Mouse (Mus musculus) limb, embryonic 11.5 days (tissue): ENCODE data around the gene Tnfrsf23. TPM values are rescaled to one million over a fixed set of nuclear protein-coding genes. Genes with fewer than 3 reads are reported as not detected.

Source experiments
- ATAC-seq: fragments of 200-750 bp; cut with Nextera tagmentation; 2 replicates; pipeline ENCODE4 v1.8.0; 2017; ENCODE audit warnings: low read depth; ENCODE audit not compliant: insufficient number of reproducible peaks, low FRiP score, low TSS enrichment
- DNase-seq: peaks from one replicate; pipeline ENCODE4 v3.0.0-alpha.2; 2015; ENCODE audit warnings: low spot score
- H3K27ac ChIP-seq: fragments of 300-500 bp; sonication (generic); replicated peaks from 2 replicates; pipeline ENCODE4 v1.5.1; 2014; ENCODE audit warnings: low read depth, mild to moderate bottlenecking, low read length
- H3K27me3 ChIP-seq: fragments of 300-500 bp; sonication (generic); 2 replicates; pipeline ENCODE4 v1.6.1; 2014; ENCODE audit warnings: mild to moderate bottlenecking, low read length, mixed read lengths; ENCODE audit not compliant: control insufficient read depth, insufficient read depth
- H3K36me3 ChIP-seq: fragments of 300-500 bp; sonication (generic); 2 replicates; pipeline ENCODE4 v1.6.1; 2014; ENCODE audit warnings: mild to moderate bottlenecking, low read length, moderate library complexity, mixed read lengths; ENCODE audit not compliant: control insufficient read depth, insufficient read depth
- H3K4me1 ChIP-seq: fragments of 300-500 bp; sonication (generic); 2 replicates; pipeline ENCODE4 v1.6.1; 2014; ENCODE audit warnings: low read length, mixed read lengths; ENCODE audit not compliant: control insufficient read depth, insufficient read depth
- H3K4me2 ChIP-seq: fragments of 300-500 bp; sonication (generic); 2 replicates; pipeline ENCODE4 v1.6.1; 2014; ENCODE audit warnings: low read depth, mild to moderate bottlenecking, moderate library complexity; ENCODE audit not compliant: severe bottlenecking
- H3K4me3 ChIP-seq: fragments of 300-500 bp; sonication (generic); 2 replicates; pipeline ENCODE4 v1.5.1; 2014; ENCODE audit warnings: low read depth, low read length
- H3K9ac ChIP-seq: fragments of 300-500 bp; sonication (generic); 2 replicates; pipeline ENCODE4 v1.6.1; 2014; ENCODE audit warnings: mild to moderate bottlenecking, low read length
- H3K9me3 ChIP-seq: fragments of 300-500 bp; sonication (generic); 2 replicates; pipeline ENCODE4 v1.6.1; 2016; ENCODE audit warnings: low read length; ENCODE audit not compliant: control insufficient read depth
- WGBS: fragments of 180-500 bp; shearing (Covaris S2); extraction: QIAGEN DNeasy Blood & Tissue Kit; methylation state at CpG from one replicate; pipeline ENCODE4 v1.1.7; 2014; 5-methylcytosine and 5-hydroxymethylcytosine counted together
- polyA plus RNA-seq: library from polyadenylated mRNA; unstranded; fragments of >200 nt; fragmentation: Nextera tagmentation; extraction: Ambion mirVana; gene quantifications from 2 replicates; pipeline ENCODE4 v1.2.1, GENCODE M21; 2014

The Tnfrsf23 gene
- polyA plus RNA-seq, 1 experiment from 2014 or later: 0.09 TPM

DNA sequence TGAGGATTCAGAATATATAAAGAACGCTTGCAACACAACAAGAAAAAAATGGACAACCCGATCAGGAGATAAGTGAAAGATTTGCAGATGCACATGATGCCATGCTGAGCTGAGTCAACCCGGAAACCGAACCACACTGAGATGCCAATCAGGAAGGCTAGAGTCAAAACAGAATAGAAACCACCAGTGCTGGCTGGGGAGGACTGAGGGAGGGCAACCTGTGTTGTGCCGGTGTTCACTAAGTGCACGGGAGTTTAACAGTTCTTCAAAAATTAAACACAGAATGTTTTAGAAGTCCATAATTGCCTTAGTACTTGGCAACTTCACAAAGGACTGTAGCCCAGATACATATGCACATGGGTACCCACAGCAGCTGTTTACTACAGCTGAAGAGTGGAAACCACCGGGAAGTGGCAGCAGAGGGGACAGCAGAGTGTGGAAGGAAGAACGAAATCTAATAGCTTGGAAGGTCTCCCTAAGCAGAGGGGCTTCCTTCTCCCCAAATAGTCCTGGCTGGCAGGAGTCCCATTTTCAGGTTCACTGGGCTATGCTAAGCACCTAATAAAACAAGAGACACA, 27.2 kb upstream of the Tnfrsf23 start:
- Histone ChIP-seq H3K4me2 (no peak overlapping the region), H3K9me3 (no peaks in the 10 kb centered on the region), H3K9ac (no peak overlapping the region), H3K36me3 (peaks cover 9% of the 10 kb centered on the region; the same call in 1 of the 2 replicates), H3K27me3 (no peaks in the 10 kb centered on the region), H3K4me1 (no peaks in the 10 kb centered on the region), H3K4me3 (no peak overlapping the region), H3K27ac (no peak overlapping the region)
- WGBS: 89% methylated on average over 8 of the region's 8 CpGs
- ATAC-seq: no peak
- DNase-seq: no peak

DNA sequence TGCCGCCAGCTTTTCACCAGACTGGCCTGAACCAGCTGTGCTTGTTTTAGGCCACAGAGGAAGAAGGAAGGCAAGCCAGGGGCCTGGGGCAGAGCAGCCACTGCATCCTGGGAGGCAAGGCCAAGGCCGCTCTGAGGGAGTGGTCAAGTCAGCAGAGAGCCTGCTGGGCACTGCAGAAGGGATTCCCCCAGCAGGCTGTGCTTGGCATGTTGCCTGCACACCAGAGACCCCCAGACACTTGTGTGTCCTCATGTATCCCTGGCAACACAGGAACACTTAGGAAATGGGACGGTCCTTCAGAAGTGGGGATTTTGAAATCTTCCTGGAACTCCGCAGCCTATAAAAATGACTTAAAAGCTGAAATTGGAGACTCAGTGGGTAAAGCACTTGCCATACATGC, 26.4 kb upstream of the Tnfrsf23 start:
- 73% methylated on average over 4 of the region's 4 CpGs for WGBS
- Histone ChIP-seq H3K4me3 (no peak overlapping the region), H3K27me3 (no peaks in the 10 kb centered on the region), H3K9ac (no peak overlapping the region), H3K9me3 (no peaks in the 10 kb centered on the region), H3K27ac (no peak overlapping the region), H3K4me2 (no peak overlapping the region), H3K36me3 (peaks cover 9% of the 10 kb centered on the region; the same call in 1 of the 2 replicates), H3K4me1 (no peaks in the 10 kb centered on the region)
- DNase-seq: no peak
- ATAC-seq: no peak

DNA sequence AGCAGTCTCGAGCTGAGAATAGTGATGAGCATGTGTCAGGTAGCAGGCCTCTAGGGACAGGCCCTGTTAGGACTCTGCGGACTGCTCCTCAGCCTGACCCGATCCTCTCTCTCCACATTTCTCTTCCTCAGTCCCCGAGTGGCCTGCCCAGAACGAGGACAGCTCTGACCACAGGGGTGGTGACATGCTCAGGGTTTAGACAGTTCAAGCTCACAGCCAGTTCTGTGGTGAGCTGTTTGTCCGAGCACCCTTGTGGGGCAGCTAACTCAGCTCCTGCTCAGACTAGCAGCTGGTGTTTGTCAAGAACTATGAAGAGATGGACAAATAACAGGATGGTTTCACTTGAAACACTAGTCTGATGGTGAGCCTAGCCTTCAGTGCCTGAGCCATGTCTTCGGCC, 25.7 kb upstream of the Tnfrsf23 start:
- H3K9me3 ChIP-seq: no peaks in the 10 kb centered on the region
- no peak overlapping the region for H3K27ac ChIP-seq
- no peak for ATAC-seq

DNA sequence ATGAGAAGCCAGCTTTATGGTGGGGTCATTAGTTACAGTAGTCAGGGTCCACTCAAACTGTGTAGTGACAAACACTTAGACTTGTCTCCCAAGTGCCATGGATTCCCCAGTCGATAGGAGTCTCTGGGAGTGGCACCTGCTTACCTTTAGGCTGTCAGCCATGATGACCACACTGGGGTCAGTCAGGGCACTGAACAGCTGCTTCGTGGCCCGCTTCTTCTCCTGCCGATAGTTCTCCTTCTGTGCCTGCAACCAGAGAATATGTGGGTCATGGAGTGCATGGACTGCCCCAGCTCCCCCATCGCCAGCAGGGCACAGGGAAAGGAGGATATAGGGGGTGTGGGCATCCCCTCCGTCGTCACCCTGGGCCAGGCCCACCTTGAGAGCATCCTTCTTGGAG, 23.7 kb upstream of the Tnfrsf23 start:
- DNase-seq (no peak), ATAC-seq (no peak)
- no peaks in the 10 kb centered on the region for H3K27me3 ChIP-seq
- WGBS: 90% methylated on average over 7 of the region's 7 CpGs
- no peak overlapping the region for H3K4me3 ChIP-seq
- no peak overlapping the region for H3K4me2 ChIP-seq
- no peaks in the 10 kb centered on the region for H3K9me3 ChIP-seq
- no peaks in the 10 kb centered on the region for H3K4me1 ChIP-seq
- H3K9ac ChIP-seq: no peak overlapping the region
- 0 out of 2 replicates have a peak, but pooled peaks cover 4% of the 10 kb centered on the region for H3K36me3 ChIP-seq
- no peak overlapping the region for H3K27ac ChIP-seq

More for the DNA sequence above, 25.7 kb upstream of the Tnfrsf23 start:
- no peaks in the 10 kb centered on the region for H3K27me3 ChIP-seq
- H3K9ac ChIP-seq: no peak overlapping the region
- H3K4me1 ChIP-seq: no peaks in the 10 kb centered on the region
- H3K4me3 ChIP-seq: no peak overlapping the region
- peaks cover 9% of the 10 kb centered on the region; the same call in 1 of the 2 replicates for H3K36me3 ChIP-seq
- DNase-seq: no peak
- H3K4me2 ChIP-seq: no peak overlapping the region
- WGBS: 84% methylated on average over 7 of the region's 7 CpGs

DNA sequence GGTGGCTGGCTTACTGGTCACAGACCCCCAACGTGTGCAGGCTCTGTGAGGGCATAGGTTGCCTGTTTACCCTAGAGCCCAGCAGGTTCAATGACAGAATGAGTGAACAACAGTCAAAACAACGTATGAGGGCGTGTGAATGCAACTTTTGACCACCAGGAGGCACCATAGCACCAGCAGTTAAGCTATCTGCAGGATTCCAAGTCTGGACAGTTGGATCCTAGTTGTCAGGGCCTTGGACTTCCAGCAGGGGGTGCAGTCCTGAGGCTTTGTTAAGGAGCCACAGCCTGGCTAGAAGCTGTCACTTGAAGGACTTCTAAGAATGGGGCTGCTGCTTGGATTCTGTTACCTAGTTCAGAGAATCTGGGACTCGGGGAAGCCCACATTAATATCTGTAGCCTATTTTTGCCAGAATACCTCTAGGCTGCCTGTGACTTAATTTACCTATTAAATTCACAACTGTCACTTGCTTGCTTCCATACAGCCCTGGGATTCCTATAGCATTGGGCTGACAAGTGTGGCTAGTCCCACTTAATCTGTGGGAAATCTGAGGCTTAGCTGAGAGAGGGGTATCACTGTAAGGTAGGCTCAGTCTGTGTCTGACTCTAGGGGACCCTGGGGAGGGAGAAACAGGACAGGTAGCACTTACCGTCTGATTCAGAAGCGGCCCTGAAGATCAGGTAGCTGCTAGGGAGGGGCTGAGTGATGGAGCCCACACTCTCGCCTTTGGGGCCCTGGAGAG, 21.2 kb upstream of the Tnfrsf23 start:
- ATAC-seq: no peak; the same call in 1 of the 2 replicates
- no peaks in the 10 kb centered on the region for H3K4me1 ChIP-seq
- H3K27me3 ChIP-seq: no peaks in the 10 kb centered on the region
- no peak overlapping the region for H3K9ac ChIP-seq
- WGBS: 38% methylated on average over 7 of the region's 7 CpGs
- H3K36me3 ChIP-seq: 0 out of 2 replicates have a peak, but pooled peaks cover 7% of the 10 kb centered on the region
- peak; percentile 95 for DNase-seq
- H3K27ac ChIP-seq: no peak overlapping the region
- no peaks in the 10 kb centered on the region for H3K9me3 ChIP-seq
- H3K4me2 ChIP-seq: no peak overlapping the region
- H3K4me3 ChIP-seq: no peak overlapping the region

DNA sequence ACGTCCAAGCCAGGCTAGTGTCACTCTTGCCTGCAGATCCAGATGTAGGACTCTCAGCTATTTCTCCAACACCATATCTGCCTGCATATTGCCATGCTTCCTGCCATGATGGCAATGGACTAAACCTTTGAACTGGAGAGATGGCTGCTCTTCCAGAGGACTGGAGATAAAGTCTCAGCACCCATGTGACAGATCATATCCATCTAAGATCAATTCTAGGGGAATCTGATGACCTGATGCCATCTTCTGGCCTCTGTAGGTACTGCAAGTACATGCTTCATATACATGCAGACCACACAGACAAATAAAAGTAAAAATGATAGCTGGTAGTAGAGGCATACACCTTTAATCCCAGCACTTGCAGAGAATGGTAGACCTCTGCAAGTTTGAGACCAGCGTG, 10.5 kb upstream of the Tnfrsf23 start:
- ATAC-seq: no peak
- H3K4me1 ChIP-seq: no peaks in the 10 kb centered on the region
- WGBS: 70% methylated on average over 2 of the region's 2 CpGs
- H3K27ac ChIP-seq: no peak overlapping the region
- H3K27me3 ChIP-seq: no peaks in the 10 kb centered on the region
- DNase-seq: peak; percentile 48
- H3K4me2 ChIP-seq: no peak overlapping the region
- H3K9ac ChIP-seq: no peak overlapping the region
- no peak overlapping the region for H3K4me3 ChIP-seq
- H3K9me3 ChIP-seq: no peaks in the 10 kb centered on the region
- peaks cover 5% of the 10 kb centered on the region; the same call in 1 of the 2 replicates for H3K36me3 ChIP-seq

DNA sequence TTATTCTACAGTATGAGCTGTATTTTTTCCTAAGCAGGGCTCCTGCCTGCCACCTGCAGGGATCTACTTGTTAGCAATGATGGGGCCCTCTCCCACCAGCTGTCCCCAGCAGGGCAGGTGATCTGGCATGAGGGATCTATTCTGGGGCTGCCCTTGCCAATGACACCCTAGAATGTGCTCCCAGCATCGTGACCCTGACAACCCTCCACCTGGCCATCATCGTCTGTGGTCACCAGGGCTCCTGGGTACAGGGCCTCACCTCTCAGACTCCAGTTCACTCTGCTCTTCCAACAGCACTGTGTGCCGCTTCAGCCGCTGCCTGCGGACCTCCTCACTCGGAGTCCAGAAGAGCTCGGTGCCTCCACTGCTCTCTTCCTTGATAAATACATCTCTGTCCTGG, 8.9 kb upstream of the Tnfrsf23 start:
- no peaks in the 10 kb centered on the region for H3K9me3 ChIP-seq
- H3K36me3 ChIP-seq: peaks cover 6% of the 10 kb centered on the region; the same call in 1 of the 2 replicates
- H3K4me2 ChIP-seq: no peak overlapping the region
- no peak overlapping the region for H3K4me3 ChIP-seq
- no peaks in the 10 kb centered on the region for H3K4me1 ChIP-seq
- H3K27ac ChIP-seq: no peak overlapping the region
- no peak overlapping the region for H3K9ac ChIP-seq
- H3K27me3 ChIP-seq: no peaks in the 10 kb centered on the region
- DNase-seq (no peak), ATAC-seq (no peak)
- WGBS: 92% methylated on average over 7 of the region's 7 CpGs

DNA sequence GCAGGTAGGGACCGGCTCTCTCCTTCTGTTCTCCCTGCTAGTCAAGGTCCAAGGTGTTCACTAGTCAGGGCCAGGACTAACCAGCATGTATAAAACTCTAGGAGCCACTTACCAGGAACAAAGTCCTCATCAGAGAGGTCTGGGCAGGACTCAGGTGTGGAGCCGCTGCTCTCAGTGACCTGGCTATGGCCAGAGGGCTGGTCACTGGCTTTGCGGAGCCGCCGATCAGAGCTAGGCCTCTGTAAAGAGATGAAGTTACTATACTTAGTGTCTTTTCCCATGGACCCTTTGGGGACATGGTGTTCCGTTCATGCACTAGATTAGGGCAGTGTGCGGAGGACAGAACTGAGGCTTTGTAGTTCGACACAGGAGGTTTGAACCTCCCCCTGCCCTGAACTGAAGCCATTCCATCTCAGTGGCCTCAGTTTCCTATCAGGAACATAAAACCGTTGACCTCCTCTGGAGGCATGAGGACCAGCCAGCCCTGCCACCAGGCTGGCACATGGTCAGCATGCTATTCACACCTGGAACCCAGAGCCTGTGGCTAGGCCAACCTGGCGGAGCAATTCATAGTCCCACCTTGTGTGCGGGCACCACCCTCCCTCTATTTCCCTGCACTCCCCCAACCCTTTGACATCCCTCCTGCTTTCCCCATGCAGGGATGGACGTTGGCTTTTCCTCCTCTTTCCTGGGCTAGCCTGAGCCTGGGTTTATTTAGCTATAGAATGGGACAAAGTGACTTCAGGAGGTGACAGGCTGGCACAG, 7.3 kb upstream of the Tnfrsf23 start:
- peaks cover 9% of the 10 kb centered on the region; the same call in 1 of the 2 replicates for H3K36me3 ChIP-seq
- no peak overlapping the region for H3K27ac ChIP-seq
- H3K27me3 ChIP-seq: no peaks in the 10 kb centered on the region
- DNase-seq: no peak
- H3K4me2 ChIP-seq: no peak overlapping the region
- H3K4me1 ChIP-seq: no peaks in the 10 kb centered on the region
- H3K4me3 ChIP-seq: no peak overlapping the region
- H3K9ac ChIP-seq: no peak overlapping the region
- no peaks in the 10 kb centered on the region for H3K9me3 ChIP-seq
- WGBS: 89% methylated on average over 12 of the region's 12 CpGs
- ATAC-seq: no peak
